Mouse (Mus musculus) lung, embryonic 15.5 days (tissue): ENCODE results near the gene Mettl23. TPM values are rescaled to one million over a fixed set of nuclear protein-coding genes. Genes with fewer than 3 reads are reported as not detected.
"Not testable (repeated sequence)": the region's sequence is repeated elsewhere in the genome, so short reads cannot be mapped to it uniquely, and the experiment has no call there.

ENCODE experiments used
- ATAC-seq: fragments of 200-750 bp; cut with Nextera tagmentation; 2 replicates; pipeline ENCODE4 v1.8.0; 2017; ENCODE audit warnings: moderate number of reproducible peaks, borderline replicate concordance; ENCODE audit not compliant: low FRiP score, low TSS enrichment; ENCODE audit errors: extremely low read depth
- H3K27ac ChIP-seq: fragments of 300-500 bp; sonication (generic); 2 replicates; pipeline ENCODE4 v1.5.1; 2015; ENCODE audit warnings: moderate library complexity, mild to moderate bottlenecking, inconsistent platforms
- H3K27me3 ChIP-seq: fragments of 300-500 bp; sonication (generic); 2 replicates; pipeline ENCODE4 v1.6.1; 2015; ENCODE audit warnings: inconsistent platforms
- H3K36me3 ChIP-seq: fragments of 300-500 bp; sonication (generic); 2 replicates; pipeline ENCODE4 v1.6.1; 2015; ENCODE audit warnings: inconsistent platforms
- H3K4me1 ChIP-seq: fragments of 300-500 bp; sonication (generic); 2 replicates; pipeline ENCODE4 v1.6.1; 2015; ENCODE audit warnings: inconsistent platforms
- H3K4me2 ChIP-seq: fragments of 300-500 bp; sonication (generic); 2 replicates; pipeline ENCODE4 v1.6.1; 2015; ENCODE audit warnings: inconsistent platforms, mild to moderate bottlenecking, moderate library complexity
- H3K4me3 ChIP-seq: fragments of 300-500 bp; sonication (generic); 2 replicates; pipeline ENCODE4 v1.5.1; 2015; ENCODE audit warnings: mild to moderate bottlenecking, inconsistent platforms
- H3K9ac ChIP-seq: fragments of 300-500 bp; sonication (generic); 2 replicates; pipeline ENCODE4 v1.6.1; 2015; ENCODE audit warnings: inconsistent platforms
- H3K9me3 ChIP-seq: fragments of 300-500 bp; sonication (generic); 2 replicates; pipeline ENCODE4 v1.6.1; 2016; ENCODE audit warnings: inconsistent platforms
- WGBS: fragments of 180-500 bp; shearing (Covaris S2); methylation state at CpG from one replicate; pipeline ENCODE4 v1.1.7; 2015; 5-methylcytosine and 5-hydroxymethylcytosine counted together
- polyA plus RNA-seq: library from polyadenylated mRNA; unstranded; fragments of >200 nt; fragmentation: Nextera tagmentation; extraction: Ambion mirVana; gene quantifications from 2 replicates; pipeline ENCODE4 v1.2.1, GENCODE M21; 2015

Gene Mettl23
- polyA plus RNA-seq, 1 experiment from 2014 or later, result 61.3 TPM

GRCm38 (mm10) chr11:116822215-116822614 lies 20.9 kb upstream of the Mettl23 start:
- no peak overlapping the region for H3K4me2 ChIP-seq
- no peak overlapping the region for H3K9ac ChIP-seq
- no peaks in the 10 kb centered on the region for H3K27me3 ChIP-seq
- no peak for ATAC-seq
- H3K27ac ChIP-seq, result no peak overlapping the region
- WGBS, result 58% methylated on average over 10 of the region's 10 CpGs
- H3K36me3 ChIP-seq, result no peaks in the 10 kb centered on the region
- peaks cover 28% of the 10 kb centered on the region for H3K4me1 ChIP-seq
- H3K9me3 ChIP-seq, result no peaks in the 10 kb centered on the region
- H3K4me3 ChIP-seq, result no peak overlapping the region

DNA sequence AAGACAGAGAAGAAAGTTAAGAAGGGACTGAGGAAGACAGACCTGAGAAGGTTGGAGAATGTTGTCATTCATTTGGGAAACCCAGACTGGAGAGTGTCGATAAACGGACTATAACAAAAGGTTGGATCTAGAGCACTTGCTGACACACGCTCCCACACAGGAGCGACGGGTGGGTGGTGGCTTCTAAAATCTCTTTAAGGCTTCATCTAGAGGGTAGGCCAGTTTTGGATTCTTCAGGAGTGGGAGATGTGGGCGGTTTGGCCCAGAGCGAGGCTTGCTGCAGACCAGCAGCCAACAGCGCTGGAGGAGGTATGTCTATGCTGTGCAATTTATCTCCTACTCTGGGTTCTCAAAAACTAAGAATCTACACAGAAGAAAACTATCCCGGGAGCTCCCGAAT lies 20.5 kb upstream of the Mettl23 start:
- Histone ChIP-seq H3K9me3 (no peaks in the 10 kb centered on the region), H3K36me3 (no peaks in the 10 kb centered on the region), H3K27me3 (no peaks in the 10 kb centered on the region), H3K4me2 (no peak overlapping the region), H3K4me3 (no peak overlapping the region), H3K9ac (no peak overlapping the region), H3K4me1 (peaks cover 30% of the 10 kb centered on the region), H3K27ac (no peak overlapping the region)
- ATAC-seq, result no peak
- WGBS, result 83% methylated on average over 10 of the region's 10 CpGs

DNA sequence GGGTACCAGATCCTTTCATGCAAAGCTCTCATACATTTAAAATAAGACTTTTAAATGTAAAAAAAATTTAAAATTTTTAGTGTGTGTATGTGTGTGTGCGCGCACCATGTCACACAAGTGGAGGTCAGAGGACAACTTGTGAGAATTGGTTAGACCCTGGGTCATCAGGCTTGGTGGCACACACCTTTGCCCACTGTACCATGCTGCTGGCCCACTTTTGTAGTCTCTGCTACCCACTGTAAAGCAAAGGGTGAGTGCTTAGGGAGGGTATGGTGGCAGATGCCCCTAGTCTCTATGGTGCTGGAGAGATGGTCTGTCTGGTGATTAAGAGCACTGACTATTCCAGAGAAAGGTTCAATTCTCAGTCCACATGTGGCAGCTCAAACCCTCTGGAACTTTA lies 19.8 kb upstream of the Mettl23 start:
- H3K27me3 ChIP-seq, result no peaks in the 10 kb centered on the region
- no peak overlapping the region for H3K4me3 ChIP-seq
- H3K4me1 ChIP-seq, result peaks cover 34% of the 10 kb centered on the region
- 100% methylated on average over 2 of the region's 2 CpGs for WGBS
- no peak for ATAC-seq
- no peaks in the 10 kb centered on the region for H3K36me3 ChIP-seq
- no peak overlapping the region for H3K9ac ChIP-seq
- no peaks in the 10 kb centered on the region for H3K9me3 ChIP-seq
- H3K4me2 ChIP-seq, result no peak overlapping the region
- no peak overlapping the region for H3K27ac ChIP-seq

DNA sequence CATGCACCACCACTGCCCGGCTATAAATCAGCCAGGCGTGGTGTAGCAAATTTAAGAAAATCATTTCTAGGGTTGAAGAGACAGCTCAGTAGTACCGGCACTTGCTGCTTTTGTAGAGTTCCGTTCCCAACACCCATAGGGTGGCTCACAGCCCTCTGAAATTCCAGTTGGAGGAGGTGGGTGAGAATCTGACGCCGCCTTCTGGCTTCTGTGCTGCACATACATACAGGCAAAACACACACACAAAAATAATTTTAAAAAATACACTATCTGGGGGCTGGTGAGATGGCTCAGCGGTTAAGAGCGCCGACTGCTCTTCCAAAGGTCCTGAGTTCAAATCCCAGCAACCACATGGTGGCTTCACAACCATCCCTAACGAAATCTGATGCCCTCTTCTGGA lies 19.2 kb upstream of the Mettl23 start:
- not testable (repeated sequence) for H3K4me3 ChIP-seq, H3K27me3 ChIP-seq, H3K9ac ChIP-seq, H3K27ac ChIP-seq, H3K36me3 ChIP-seq, H3K4me2 ChIP-seq, H3K9me3 ChIP-seq, ATAC-seq
- 94% methylated on average over 10 of the region's 10 CpGs for WGBS
- peaks cover 38% of the 10 kb centered on the region for H3K4me1 ChIP-seq

DNA sequence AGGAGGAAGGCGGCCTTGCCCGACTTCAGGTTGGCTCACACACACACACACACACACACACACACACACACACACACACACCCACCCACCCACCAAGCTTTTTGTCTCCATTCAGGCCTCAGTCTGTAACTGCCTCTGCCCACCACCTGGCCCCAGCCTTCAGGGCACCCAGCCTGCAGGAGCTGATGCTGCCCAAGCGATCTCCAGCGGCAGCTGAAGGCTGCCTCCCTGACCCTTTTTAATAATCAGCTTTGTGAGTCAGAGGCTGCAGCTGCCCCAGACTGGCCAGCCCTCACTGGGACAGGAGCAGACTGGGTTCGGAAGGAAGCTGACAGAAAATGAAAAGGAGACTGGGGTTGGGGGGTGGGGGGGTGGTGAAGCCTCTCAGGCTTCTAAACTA lies 17.8 kb upstream of the Mettl23 start:
- Histone ChIP-seq H3K9ac (no peak overlapping the region), H3K4me1 (peaks cover 42% of the 10 kb centered on the region), H3K4me3 (no peak overlapping the region), H3K4me2 (peak overlapping the region; percentile 9; the same call in 1 of the 2 replicates), H3K27me3 (no peaks in the 10 kb centered on the region), H3K27ac (0 out of 2 replicates have a peak overlapping the region, but pooled peaks have one; percentile 8), H3K9me3 (no peaks in the 10 kb centered on the region), H3K36me3 (no peaks in the 10 kb centered on the region)
- no peak for ATAC-seq
- WGBS, result 76% methylated on average over 5 of the region's 5 CpGs

- Histone ChIP-seq H3K27me3 (no peaks in the 10 kb centered on the region), H3K9me3 (no peaks in the 10 kb centered on the region), H3K4me3 (peak overlapping the region; percentile 75), H3K9ac (peak overlapping the region; percentile 82), H3K27ac (peak overlapping the region; percentile 83), H3K4me2 (peak overlapping the region; percentile 90), H3K4me1 (peaks cover 32% of the 10 kb centered on the region), H3K36me3 (no peaks in the 10 kb centered on the region)
- no peak for ATAC-seq
- 35% methylated on average over 17 of the region's 17 CpGs for WGBS
These were observed 16.3 kb upstream of the Mettl23 start for GRCm38 (mm10) chr11:116826550-116827504.

- H3K4me2 ChIP-seq, result peak within 1 kb of the TSS; percentile 90
- H3K27ac ChIP-seq, result peak within 1 kb of the TSS; percentile 83
- H3K4me1 ChIP-seq, result peaks cover 27% of the 10 kb centered on the region
- H3K9ac ChIP-seq, result peak within 1 kb of the TSS; percentile 82
- peak; percentile 73; the same call in 1 of the 2 replicates for ATAC-seq
- H3K9me3 ChIP-seq, result no peaks in the 10 kb centered on the region
- under 1% methylated on average over 66 of the region's 71 CpGs for WGBS
- H3K36me3 ChIP-seq, result no peaks in the 10 kb centered on the region
- H3K4me3 ChIP-seq, result peak within 1 kb of the TSS; percentile 75
- no peaks in the 10 kb centered on the region for H3K27me3 ChIP-seq
These were observed 15.4 kb upstream of the Mettl23 start, which contains the start of gene Mxra7 for GRCm38 (mm10) chr11:116827534-116828165. Gene Mxra7, minus strand, starts transcription at chr11:116828046.

GRCm38 (mm10) chr11:116832172-116832685 lies 10.8 kb upstream of the Mettl23 start:
- Histone ChIP-seq H3K36me3 (peaks cover 42% of the 10 kb centered on the region), H3K4me1 (peaks cover 19% of the 10 kb centered on the region; the same call in 1 of the 2 replicates), H3K4me2 (no peak overlapping the region), H3K9ac (no peak overlapping the region), H3K4me3 (no peak overlapping the region), H3K9me3 (no peaks in the 10 kb centered on the region), H3K27me3 (no peaks in the 10 kb centered on the region), H3K27ac (no peak overlapping the region)
- WGBS, result 30% methylated on average over 4 of the region's 4 CpGs
- no peak for ATAC-seq

DNA sequence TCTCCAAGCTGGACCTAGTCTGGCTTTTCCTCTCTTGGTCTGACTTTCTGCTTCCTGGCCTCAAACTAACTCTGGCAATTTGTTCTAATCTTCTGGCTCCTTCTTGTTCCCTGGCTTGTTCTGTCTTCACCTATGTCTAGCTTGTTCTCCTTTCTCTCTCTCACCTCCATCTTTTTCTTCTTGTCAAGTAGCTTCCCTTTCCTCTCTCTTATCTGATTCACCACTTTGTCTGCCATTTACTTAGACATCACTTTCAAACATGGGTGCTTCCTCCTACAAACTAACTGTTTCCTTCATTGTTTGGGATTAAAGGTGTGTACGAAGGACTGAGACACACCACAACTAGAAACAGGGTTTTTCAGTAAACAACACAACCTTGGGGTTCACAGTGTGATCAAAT lies 8.1 kb upstream of the Mettl23 start:
- Histone ChIP-seq H3K4me2 (no peak overlapping the region), H3K4me3 (no peak overlapping the region), H3K9me3 (no peaks in the 10 kb centered on the region), H3K27me3 (no peaks in the 10 kb centered on the region), H3K9ac (no peak overlapping the region), H3K27ac (no peak overlapping the region), H3K36me3 (peaks cover 70% of the 10 kb centered on the region), H3K4me1 (0 out of 2 replicates have a peak, but pooled peaks cover 2% of the 10 kb centered on the region)
- no peak for ATAC-seq
- 88% methylated on average over 1 of the region's 1 CpGs for WGBS

- H3K9me3 ChIP-seq, result no peaks in the 10 kb centered on the region
- no peak overlapping the region for H3K4me3 ChIP-seq
- no peaks in the 10 kb centered on the region for H3K27me3 ChIP-seq
- no peak for ATAC-seq
- no peak overlapping the region for H3K27ac ChIP-seq
- H3K9ac ChIP-seq, result no peak overlapping the region
- WGBS, result 88% methylated on average over 4 of the region's 4 CpGs
- H3K4me2 ChIP-seq, result no peak overlapping the region
- peaks cover 82% of the 10 kb centered on the region for H3K36me3 ChIP-seq
- H3K4me1 ChIP-seq, result peaks cover 13% of the 10 kb centered on the region
These were observed 6.8 kb upstream of the Mettl23 start for GRCm38 (mm10) chr11:116836283-116836682.

DNA sequence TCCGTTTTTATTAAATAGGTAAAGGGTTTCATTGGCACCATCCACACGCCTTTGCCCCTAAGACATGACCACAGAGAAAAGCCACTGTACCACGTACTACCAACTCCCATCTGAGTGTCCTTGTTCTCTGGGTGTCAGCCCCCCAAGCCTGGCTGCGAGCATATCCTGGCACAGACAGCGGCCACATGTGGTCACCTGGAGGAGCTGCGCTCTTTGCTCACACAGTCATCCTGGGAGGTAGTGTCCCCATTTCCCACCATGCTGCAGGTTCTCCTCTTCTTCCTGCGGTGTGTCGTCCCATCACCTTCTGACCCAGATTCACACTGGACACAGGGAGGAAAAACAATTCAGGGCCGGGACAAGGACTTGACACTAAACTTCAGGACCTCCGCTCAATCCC lies 5.6 kb upstream of the Mettl23 start:
- H3K4me1 ChIP-seq, result peaks cover 22% of the 10 kb centered on the region
- no peak for ATAC-seq
- no peak overlapping the region for H3K4me3 ChIP-seq
- H3K36me3 ChIP-seq, result peaks cover 82% of the 10 kb centered on the region
- H3K9ac ChIP-seq, result no peak overlapping the region
- no peak overlapping the region for H3K27ac ChIP-seq
- H3K9me3 ChIP-seq, result no peaks in the 10 kb centered on the region
- WGBS, result 90% methylated on average over 10 of the region's 10 CpGs
- H3K4me2 ChIP-seq, result no peak overlapping the region
- no peaks in the 10 kb centered on the region for H3K27me3 ChIP-seq

GRCm38 (mm10) chr11:116838936-116839335 lies 4.1 kb upstream of the Mettl23 start:
- Histone ChIP-seq H3K27me3 (no peaks in the 10 kb centered on the region), H3K9me3 (no peaks in the 10 kb centered on the region), H3K4me2 (no peak overlapping the region), H3K4me3 (no peak overlapping the region), H3K36me3 (peaks cover 72% of the 10 kb centered on the region), H3K4me1 (peaks cover 22% of the 10 kb centered on the region), H3K9ac (no peak overlapping the region), H3K27ac (no peak overlapping the region)
- ATAC-seq, result no peak
- 82% methylated on average over 14 of the region's 14 CpGs for WGBS
